Mouse (Mus musculus) forebrain, embryonic 15.5 days (tissue): ENCODE measurements around the gene Shmt2. TPM values are rescaled to one million over a fixed set of nuclear protein-coding genes. Genes with fewer than 3 reads are reported as not detected.

Experiments
- ATAC-seq: fragments of 200-750 bp; cut with Nextera tagmentation; replicated peaks from 2 replicates; pipeline ENCODE4 v1.8.0; 2017; ENCODE audit warnings: mild to moderate bottlenecking, moderate TSS enrichment, moderate library complexity
- H3K27ac ChIP-seq: fragments of 300-500 bp; sonication (generic); replicated peaks from 2 replicates; pipeline ENCODE4 v1.5.1; 2015; ENCODE audit warnings: mild to moderate bottlenecking, inconsistent platforms
- H3K27me3 ChIP-seq: fragments of 300-500 bp; sonication (generic); 2 replicates; pipeline ENCODE4 v1.6.1; 2015; ENCODE audit warnings: inconsistent platforms
- H3K36me3 ChIP-seq: fragments of 300-500 bp; sonication (generic); 2 replicates; pipeline ENCODE4 v1.6.1; 2015; ENCODE audit warnings: mild to moderate bottlenecking, inconsistent platforms
- H3K4me1 ChIP-seq: fragments of 300-500 bp; sonication (generic); 2 replicates; pipeline ENCODE4 v1.6.1; 2015; ENCODE audit warnings: inconsistent platforms
- H3K4me2 ChIP-seq: fragments of 300-500 bp; sonication (generic); replicated peaks from 2 replicates; pipeline ENCODE4 v1.6.1; 2015; ENCODE audit warnings: mild to moderate bottlenecking, inconsistent platforms
- H3K4me3 ChIP-seq: fragments of 300-500 bp; sonication (generic); 2 replicates; pipeline ENCODE4 v1.5.1; 2015; ENCODE audit warnings: mild to moderate bottlenecking, inconsistent platforms
- H3K9ac ChIP-seq: fragments of 300-500 bp; sonication (generic); replicated peaks from 2 replicates; pipeline ENCODE4 v1.6.1; 2015; ENCODE audit warnings: mild to moderate bottlenecking, inconsistent platforms
- H3K9me3 ChIP-seq: fragments of 300-500 bp; sonication (generic); 2 replicates; pipeline ENCODE4 v1.6.1; 2016; ENCODE audit warnings: inconsistent platforms
- WGBS: fragments of 180-500 bp; shearing (Covaris S2); methylation state at CpG from one replicate; pipeline ENCODE4 v1.1.7; 2015; ENCODE audit warnings: mixed read lengths; 5-methylcytosine and 5-hydroxymethylcytosine counted together
- polyA plus RNA-seq: library from polyadenylated mRNA; unstranded; fragments of >200 nt; fragmentation: Nextera tagmentation; extraction: Ambion mirVana; gene quantifications from 2 replicates; pipeline ENCODE4 v1.2.1, GENCODE M21; 2015

Shmt2 gene
- polyA plus RNA-seq, 1 experiment from 2014 or later: 75.2 TPM

DNA sequence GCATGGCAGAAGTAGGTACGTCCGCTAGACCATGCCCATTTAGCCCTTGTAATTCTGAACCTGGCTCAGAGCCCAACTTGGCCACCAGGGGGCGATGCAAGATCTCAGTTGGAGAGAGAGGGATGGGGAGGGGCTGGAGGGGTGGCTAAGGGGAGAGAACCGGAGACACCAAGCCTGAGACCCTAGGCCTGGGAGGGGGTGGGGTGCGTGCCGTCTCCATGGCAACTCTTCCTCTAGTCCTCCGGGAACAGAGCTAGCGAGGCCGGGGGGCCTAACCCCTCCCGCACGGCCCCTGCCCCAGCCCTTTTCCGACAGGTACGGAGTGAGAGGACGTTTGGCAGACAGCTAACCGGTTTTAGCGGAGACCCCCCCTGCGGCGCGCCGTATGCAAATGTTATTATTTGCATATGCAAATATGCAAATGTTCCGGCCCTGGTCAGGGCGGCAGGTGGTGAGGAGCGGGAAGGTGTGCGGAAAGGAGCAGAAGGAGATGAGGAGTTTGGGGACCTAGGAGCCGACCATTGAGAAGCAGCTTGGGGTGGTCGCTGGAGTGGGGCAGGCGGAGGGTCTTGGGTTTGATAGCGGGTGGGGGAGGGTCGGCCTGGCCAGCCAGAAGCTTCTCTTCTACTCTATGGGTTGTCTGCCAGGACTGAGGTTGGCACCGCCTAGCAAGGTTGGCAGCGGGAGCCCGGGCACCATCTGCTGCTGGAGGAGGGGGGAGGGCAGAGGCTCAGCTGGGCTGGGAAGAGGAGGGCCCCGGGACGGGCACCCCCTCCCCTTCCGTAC is 13.0 kb downstream of the Shmt2 start:
- WGBS: under 1% methylated on average over 35 of the region's 35 CpGs
- peak overlapping the region; percentile 95 for H3K4me2 ChIP-seq
- peak overlapping the region; percentile 37 for H3K9ac ChIP-seq
- H3K27me3 ChIP-seq: 0 out of 2 replicates have a peak, but pooled peaks cover under 1% of the 10 kb centered on the region
- peak overlapping the region; percentile 99 for H3K27ac ChIP-seq
- no peaks in the 10 kb centered on the region for H3K36me3 ChIP-seq
- peak overlapping the region; percentile 43 for H3K4me3 ChIP-seq
- ATAC-seq: peak; percentile 62
- peaks cover 64% of the 10 kb centered on the region for H3K4me1 ChIP-seq
- no peaks in the 10 kb centered on the region for H3K9me3 ChIP-seq

DNA sequence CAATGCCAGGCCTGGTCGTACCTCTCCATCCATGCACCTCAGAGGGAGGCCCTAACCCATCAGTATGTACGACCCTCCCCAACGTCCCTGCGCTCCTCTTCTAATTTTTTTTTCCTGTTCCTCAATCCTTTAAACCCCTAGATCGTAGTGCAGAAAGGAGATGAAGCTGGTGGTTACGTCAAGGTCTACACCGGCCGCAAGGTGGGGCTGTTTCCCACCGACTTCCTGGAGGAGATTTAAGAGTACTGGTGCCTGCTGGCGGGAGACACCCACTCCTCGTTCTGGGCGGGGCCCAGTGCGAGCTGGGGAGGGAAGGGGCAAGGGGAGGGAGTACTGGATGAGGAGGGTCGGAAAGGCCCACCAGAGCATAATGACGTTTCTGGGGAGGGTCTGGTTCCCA is 14.0 kb downstream of the Shmt2 start:
- H3K36me3 ChIP-seq: no peaks in the 10 kb centered on the region; the same call in 1 of the 2 replicates
- H3K4me1 ChIP-seq: peaks cover 54% of the 10 kb centered on the region
- H3K27ac ChIP-seq: peak overlapping the region; percentile 99
- H3K9ac ChIP-seq: 0 out of 2 replicates have a peak overlapping the region, but pooled peaks have one; percentile 8
- 4% methylated on average over 15 of the region's 15 CpGs for WGBS
- H3K27me3 ChIP-seq: no peaks in the 10 kb centered on the region
- peak overlapping the region; percentile 95 for H3K4me2 ChIP-seq
- H3K9me3 ChIP-seq: no peaks in the 10 kb centered on the region
- H3K4me3 ChIP-seq: peak overlapping the region; percentile 43
- no peak for ATAC-seq

DNA sequence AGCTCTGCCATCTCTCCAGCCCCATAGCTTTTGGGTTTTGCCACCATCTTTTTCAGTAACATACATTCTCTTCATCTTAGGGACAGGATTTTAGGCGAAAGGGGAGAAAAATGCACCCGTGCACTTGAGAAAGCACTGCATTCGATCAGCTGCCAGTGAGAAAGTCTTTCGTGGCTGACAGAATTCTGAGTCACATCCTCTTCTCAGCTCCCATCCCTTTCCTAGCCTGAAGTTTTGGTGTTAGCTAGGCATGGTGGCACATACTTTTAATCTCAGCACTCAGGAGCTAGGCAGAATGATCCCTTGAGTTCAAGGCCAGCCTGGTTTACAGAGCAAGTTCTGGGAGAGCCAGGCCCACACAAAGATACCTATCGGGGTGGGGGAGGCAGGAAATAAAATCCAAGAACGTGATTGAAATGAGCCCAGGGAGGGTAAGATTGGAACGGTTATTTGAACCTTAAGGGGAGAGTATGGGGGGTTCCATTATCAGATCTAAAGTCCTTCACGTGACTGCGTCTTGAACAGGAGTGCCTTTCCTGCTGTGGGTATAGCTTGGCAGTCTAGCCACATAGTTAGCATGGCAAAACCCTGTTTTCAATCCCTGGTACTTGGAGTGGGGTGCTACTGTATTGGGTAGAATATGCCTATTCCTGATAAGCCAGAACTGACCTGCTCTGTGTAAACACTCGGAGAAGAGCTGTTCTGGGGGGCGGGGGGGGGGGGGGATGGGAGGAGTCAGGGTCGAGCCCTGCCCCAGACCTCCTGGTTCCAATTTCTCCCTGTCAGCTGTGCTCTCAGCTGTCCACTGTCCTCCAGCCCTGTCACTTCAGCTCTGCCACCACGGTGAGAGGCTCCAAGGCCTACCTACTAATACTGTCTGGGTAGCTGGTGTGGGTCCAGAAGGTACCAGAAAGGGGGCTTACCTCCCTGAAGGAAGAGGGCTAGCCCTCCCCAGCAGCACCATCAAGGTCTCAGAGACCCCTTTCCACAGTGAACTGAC is 21.1 kb downstream of the Shmt2 start, which contains the start of gene Stac3:
TSS of gene Stac3 (plus strand) at position 793 of the 1,000 bp plus-strand sequence.
- WGBS: 82% methylated on average over 13 of the region's 13 CpGs

DNA sequence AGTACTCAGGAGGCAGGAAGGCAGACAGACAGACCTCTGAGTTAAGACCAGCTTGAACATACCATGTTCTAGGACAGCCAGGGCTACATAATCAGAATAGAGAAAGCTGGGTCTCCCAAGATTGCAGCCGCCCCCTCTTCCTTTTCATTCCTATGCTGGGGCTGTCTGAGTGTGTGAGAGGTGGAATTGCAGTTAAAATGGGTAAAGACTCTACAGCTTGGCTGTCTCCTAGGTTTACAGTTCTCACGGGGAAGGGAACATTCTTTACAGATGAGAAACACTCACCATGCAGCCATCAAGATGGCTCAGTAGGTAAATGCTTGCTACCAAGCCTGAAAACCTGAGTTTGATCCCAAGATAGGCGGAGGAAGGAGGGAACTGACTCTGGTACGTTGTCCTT is 22.2 kb downstream of the Shmt2 start:
- no peaks in the 10 kb centered on the region for H3K27me3 ChIP-seq
- H3K4me2 ChIP-seq: no peak overlapping the region
- no peak overlapping the region for H3K27ac ChIP-seq
- H3K4me1 ChIP-seq: no peaks in the 10 kb centered on the region
- no peak for ATAC-seq
- H3K36me3 ChIP-seq: peaks cover 48% of the 10 kb centered on the region
- 82% methylated on average over 4 of the region's 4 CpGs for WGBS
- H3K9me3 ChIP-seq: no peaks in the 10 kb centered on the region
- H3K9ac ChIP-seq: no peak overlapping the region
- H3K4me3 ChIP-seq: no peak overlapping the region

More for the DNA sequence above, 21.1 kb downstream of the Shmt2 start, which contains the start of gene Stac3:
- Histone ChIP-seq H3K9me3 (no peaks in the 10 kb centered on the region), H3K4me2 (no peak within 1 kb of the TSS), H3K4me1 (no peaks in the 10 kb centered on the region), H3K27ac (no peak within 1 kb of the TSS), H3K9ac (no peak within 1 kb of the TSS), H3K27me3 (no peaks in the 10 kb centered on the region), H3K36me3 (peaks cover 38% of the 10 kb centered on the region), H3K4me3 (no peak within 1 kb of the TSS)
- no peak for ATAC-seq

DNA sequence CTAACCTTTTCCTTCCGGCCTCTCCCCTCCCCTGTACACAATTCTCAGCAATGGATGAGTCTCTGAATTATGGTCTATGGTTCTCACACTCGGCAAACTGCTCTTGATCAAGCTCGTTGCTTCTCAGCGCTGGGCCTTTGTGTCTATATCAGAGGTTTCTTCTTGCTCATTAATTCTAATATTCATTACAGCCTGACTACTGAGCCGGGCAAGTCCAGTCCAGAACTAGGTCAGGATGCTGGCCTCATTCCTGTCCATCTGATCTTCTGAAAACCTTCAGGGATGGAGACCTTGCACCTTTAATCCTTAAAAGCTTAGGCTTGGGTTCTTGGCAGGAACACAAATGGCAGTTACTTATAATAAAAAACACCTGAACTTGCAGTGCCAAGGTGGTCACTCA is 22.7 kb downstream of the Shmt2 start:
- no peak for ATAC-seq
- H3K4me1 ChIP-seq: no peaks in the 10 kb centered on the region
- H3K36me3 ChIP-seq: peaks cover 53% of the 10 kb centered on the region
- no peak overlapping the region for H3K4me2 ChIP-seq
- H3K4me3 ChIP-seq: no peak overlapping the region
- WGBS: 74% methylated on average over 5 of the region's 5 CpGs
- H3K27me3 ChIP-seq: no peaks in the 10 kb centered on the region
- H3K9me3 ChIP-seq: no peaks in the 10 kb centered on the region
- no peak overlapping the region for H3K27ac ChIP-seq
- no peak overlapping the region for H3K9ac ChIP-seq

DNA sequence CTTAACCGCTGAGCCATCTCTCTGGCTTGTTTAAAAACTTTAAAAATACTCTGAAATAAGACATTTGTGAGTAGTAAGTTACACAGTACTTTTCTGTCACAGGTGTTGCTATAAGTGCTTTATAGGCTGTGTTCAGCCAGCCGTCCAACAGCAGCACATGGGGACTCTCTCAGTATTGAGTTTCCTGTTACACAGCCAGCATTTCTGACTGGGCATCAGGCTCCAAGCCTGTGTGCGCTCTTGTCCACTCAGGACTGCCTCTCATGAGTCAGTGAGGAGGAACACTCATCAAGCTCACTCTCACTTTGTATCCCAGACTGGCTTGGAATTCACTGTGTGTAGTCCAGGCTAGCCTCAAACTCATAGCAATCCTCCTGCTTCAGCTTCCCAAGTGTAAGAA is 26.1 kb downstream of the Shmt2 start:
- H3K4me3 ChIP-seq: no peak overlapping the region
- H3K9ac ChIP-seq: no peak overlapping the region
- no peak overlapping the region for H3K4me2 ChIP-seq
- peaks cover 77% of the 10 kb centered on the region for H3K36me3 ChIP-seq
- ATAC-seq: no peak
- H3K4me1 ChIP-seq: no peaks in the 10 kb centered on the region
- H3K27ac ChIP-seq: no peak overlapping the region
- 98% methylated on average over 3 of the region's 3 CpGs for WGBS
- H3K27me3 ChIP-seq: no peaks in the 10 kb centered on the region
- no peaks in the 10 kb centered on the region for H3K9me3 ChIP-seq

DNA sequence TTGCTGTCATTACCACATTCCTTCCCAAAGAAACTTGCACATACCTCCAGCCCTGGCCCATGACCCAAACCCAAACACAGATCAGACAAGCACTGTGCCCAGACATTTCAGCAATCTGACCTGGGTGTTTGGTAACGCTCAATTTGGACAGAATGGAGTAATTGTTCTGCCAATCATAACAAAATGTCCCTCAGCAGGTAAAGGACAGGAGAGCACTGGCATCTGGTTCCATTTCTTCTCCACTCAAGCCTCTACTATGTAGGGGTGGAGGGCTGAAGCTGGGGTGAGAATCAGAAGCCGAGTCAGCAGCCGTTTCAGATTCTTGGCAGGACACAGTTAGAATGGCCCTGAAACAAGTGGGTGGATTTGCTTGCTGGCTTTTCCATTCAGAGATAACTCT is 30.1 kb downstream of the Shmt2 start:
- 85% methylated on average over 3 of the region's 3 CpGs for WGBS
- Histone ChIP-seq H3K4me3 (no peak overlapping the region), H3K36me3 (peaks cover 69% of the 10 kb centered on the region), H3K4me2 (no peak overlapping the region), H3K27ac (no peak overlapping the region), H3K9ac (no peak overlapping the region), H3K4me1 (no peaks in the 10 kb centered on the region), H3K27me3 (no peaks in the 10 kb centered on the region), H3K9me3 (no peaks in the 10 kb centered on the region)
- ATAC-seq: no peak

DNA sequence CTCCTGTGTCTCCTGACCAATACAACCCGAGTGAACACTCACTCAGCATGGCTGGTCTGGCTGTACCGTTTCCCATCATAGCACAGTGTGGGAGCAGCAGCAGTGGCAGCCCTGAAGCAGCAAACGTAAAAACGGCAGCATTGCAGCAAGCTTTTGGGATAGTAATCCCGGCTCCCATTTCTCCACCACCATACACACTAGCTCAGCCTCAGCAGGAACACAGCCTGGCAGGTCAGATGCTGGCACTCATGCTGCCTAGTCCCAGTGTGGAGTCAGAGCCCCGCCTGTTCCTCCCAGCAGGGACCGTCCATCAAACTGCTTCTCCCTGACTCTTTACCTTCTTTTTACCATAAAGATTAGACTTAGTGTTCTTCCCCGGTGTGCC is 31.1 kb downstream of the Shmt2 start:
- no peak for ATAC-seq
- Histone ChIP-seq H3K27ac (no peak overlapping the region), H3K9ac (no peak overlapping the region), H3K36me3 (peaks cover 64% of the 10 kb centered on the region), H3K4me2 (no peak overlapping the region), H3K9me3 (no peaks in the 10 kb centered on the region), H3K4me1 (no peaks in the 10 kb centered on the region), H3K27me3 (no peaks in the 10 kb centered on the region), H3K4me3 (no peak overlapping the region)
- 73% methylated on average over 8 of the region's 8 CpGs for WGBS

DNA sequence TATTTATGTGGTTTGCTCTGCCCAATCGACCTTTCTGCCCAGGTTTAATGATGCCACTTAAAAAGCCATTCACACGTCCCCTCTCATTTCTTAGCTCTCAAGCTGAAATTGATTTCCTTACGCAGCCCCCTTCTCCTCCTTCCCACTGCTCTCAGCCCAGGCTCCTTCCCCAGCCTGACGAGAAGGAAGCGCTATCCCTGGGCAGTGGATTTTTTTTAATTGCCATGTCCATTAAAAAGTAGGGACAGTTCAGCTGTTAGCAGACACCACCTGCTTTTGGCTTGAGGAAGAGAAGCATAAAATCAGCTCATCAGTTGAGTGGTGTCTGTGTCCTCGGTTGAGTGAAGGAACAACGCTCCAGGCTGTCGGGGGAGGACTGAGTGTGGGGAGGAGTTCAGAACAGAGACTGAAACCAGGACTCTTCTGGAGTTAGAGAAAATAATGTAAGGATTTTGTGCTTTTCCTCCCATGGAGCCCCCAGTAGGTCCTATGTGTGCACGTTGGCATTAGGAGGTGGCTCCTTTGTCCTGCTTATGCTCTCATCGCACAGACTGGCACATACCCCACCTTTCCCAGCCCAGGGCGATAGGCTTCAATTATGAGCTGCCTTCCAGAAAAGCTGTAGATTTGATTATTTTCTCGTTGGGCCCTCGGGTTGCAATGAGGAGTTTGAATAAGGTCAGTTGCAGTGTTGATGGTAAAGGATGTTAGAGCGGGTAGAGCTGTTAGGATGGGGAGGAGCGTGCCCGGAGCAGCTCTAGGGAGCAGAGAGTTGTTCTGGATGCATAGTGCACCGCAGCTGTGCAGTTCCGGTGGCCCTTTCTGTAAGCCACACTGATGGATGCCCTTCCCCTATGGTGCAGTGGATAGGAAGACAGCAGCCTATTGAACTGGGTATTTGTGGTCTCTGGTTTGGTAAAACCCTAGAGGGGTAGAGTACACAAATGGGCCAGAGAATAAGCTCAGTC is 31.8 kb downstream of the Shmt2 start:
- H3K9ac ChIP-seq: no peak overlapping the region
- H3K4me1 ChIP-seq: no peaks in the 10 kb centered on the region
- no peaks in the 10 kb centered on the region for H3K9me3 ChIP-seq
- no peak overlapping the region for H3K4me3 ChIP-seq
- H3K4me2 ChIP-seq: no peak overlapping the region
- ATAC-seq: no peak
- WGBS: 81% methylated on average over 18 of the region's 18 CpGs
- H3K27me3 ChIP-seq: no peaks in the 10 kb centered on the region
- 0 out of 2 replicates have a peak overlapping the region, but pooled peaks have one; percentile 11 for H3K27ac ChIP-seq
- H3K36me3 ChIP-seq: peaks cover 62% of the 10 kb centered on the region

DNA sequence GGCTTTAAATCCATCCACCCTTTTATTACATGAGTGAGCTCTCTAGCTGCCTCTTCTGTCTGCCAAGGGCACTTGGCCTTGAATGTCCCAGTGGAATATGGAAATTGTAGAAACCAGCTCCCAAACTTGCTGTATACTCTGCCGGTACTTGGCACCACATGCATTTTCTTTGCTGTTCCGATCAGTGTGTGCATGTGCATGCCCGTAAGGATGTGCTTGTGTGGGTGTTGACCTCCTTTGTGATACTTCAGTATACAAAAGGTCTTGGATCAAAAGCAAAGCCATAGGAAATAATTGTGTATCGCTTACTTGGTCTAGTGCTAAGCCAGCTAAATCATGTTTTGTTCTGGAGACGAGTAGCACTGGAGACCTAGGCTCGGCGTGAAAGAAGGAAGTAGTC is 33.4 kb downstream of the Shmt2 start:
- Histone ChIP-seq H3K4me3 (no peak overlapping the region), H3K9ac (no peak overlapping the region), H3K4me1 (no peaks in the 10 kb centered on the region), H3K27ac (no peak overlapping the region), H3K9me3 (no peaks in the 10 kb centered on the region), H3K36me3 (peaks cover 63% of the 10 kb centered on the region), H3K4me2 (no peak overlapping the region), H3K27me3 (no peaks in the 10 kb centered on the region)
- 83% methylated on average over 7 of the region's 7 CpGs for WGBS
- no peak for ATAC-seq

DNA sequence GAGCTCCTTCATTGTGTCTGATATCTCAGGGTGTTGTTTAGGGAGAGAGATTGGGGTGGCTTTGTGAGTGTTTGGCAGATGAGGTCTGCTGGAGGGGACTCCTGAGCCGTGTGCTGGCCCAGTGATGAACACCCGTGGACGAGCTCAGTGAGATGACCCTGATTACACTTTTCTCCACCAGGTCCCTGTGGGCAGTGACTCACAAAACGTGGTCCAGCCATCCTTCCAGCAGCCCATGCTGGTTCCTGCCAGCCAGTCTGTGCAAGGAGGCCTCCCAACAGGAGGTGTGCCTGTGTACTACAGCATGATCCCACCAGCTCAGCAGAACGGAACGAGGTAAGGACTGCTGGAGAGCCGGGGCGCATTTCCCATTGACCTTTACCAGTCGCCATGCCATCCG is 37.0 kb downstream of the Shmt2 start:
- Histone ChIP-seq H3K9me3 (no peaks in the 10 kb centered on the region), H3K9ac (no peak overlapping the region), H3K4me3 (no peak overlapping the region), H3K4me2 (no peak overlapping the region), H3K4me1 (no peaks in the 10 kb centered on the region), H3K27ac (no peak overlapping the region), H3K27me3 (no peaks in the 10 kb centered on the region), H3K36me3 (peaks cover 73% of the 10 kb centered on the region)
- 90% methylated on average over 10 of the region's 10 CpGs for WGBS
- ATAC-seq: no peak
